Mouse (Mus musculus): ENCODE measurements around the gene Lpxn. TPM values are rescaled to one million over a fixed set of nuclear protein-coding genes. Genes with fewer than 3 reads are reported as not detected.
A peak's percentile ranks its signal among the peaks of the same experiment; 100 is the strongest.

Gene Lpxn
- polyA plus RNA-seq, 1 experiment = 0.72 TPM

DNA sequence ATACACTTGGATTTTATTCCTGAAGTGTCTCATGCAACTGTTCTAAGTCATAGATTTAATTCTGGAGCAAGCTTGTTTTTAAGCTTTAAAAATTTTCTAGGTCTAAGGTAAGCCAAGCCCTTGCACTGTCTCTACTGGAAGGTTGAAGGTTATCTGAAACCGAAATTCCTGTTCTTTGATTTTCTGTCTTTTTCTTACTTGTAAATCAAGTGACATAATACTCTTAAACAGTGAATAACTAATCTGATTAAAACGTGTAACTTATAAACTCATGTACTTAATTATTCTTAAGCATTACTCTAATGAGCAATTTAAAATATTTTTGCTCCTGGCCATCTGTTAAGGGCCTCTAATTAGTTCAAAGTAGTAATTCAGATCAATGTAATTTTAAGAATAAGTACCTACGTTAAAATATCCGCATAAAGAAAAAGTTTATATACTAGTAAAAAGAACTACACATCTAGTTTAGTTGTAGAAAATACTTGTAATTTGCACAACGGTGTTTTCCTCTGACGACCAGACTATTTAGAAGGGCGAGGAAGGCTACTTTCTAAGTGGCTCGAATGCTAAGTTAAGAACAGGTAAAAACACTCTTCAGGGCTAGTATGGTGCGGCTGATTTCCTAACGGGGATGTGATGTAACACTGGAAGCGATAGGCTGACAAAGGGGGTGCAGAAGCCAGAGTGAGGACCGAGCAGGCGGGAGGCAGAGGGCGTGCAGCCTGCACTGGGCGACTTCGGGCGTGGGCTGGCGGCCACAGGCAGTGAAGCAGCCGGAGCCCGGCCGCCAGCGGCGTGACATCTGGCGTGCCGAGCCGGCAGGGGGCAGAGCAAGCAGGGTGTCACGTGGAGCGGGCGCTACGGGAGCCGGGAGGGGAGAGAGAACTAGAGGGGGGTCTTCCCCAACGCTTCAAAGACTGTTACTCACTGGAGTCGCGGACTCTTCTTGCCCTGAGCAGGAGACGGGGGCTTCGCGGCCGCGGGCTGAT lies 1.6 kb upstream of the Lpxn start:
- Histone ChIP-seq H3K4me3 (ENCODE audit: low read depth, low read length) (peak overlapping the region; percentile 83), H3K4me1 (ENCODE audit: control insufficient read depth, insufficient read depth, low read length) (no peaks in the 10 kb centered on the region), H3K36me3 (ENCODE audit: control insufficient read depth, insufficient read depth, low read length, poor library complexity, severe bottlenecking) (no peaks in the 10 kb centered on the region; the same call in 1 of the 2 replicates), H3K9me3 (replicated peaks; ENCODE audit: control insufficient read depth, insufficient read depth, low read length, poor library complexity, severe bottlenecking) (no peaks in the 10 kb centered on the region), H3K27me3 (ENCODE audit: control insufficient read depth, insufficient read depth, low read length, poor library complexity, severe bottlenecking) (no peaks in the 10 kb centered on the region), H3K9ac (ENCODE audit: low read depth, poor library complexity, severe bottlenecking) (peak overlapping the region; percentile 98), H3K27ac (ENCODE audit: insufficient read depth, low read length) (peak overlapping the region; percentile 85)
- peak; percentile 49 for TF ChIP-seq POLR2A (IDR thresholded peaks at IDR 0.05; ENCODE audit: insufficient read depth, low read length)
- 0 out of 2 replicates have a peak, but pooled peaks have one; percentile 46 for TF ChIP-seq EP300 (IDR thresholded peaks at IDR 0.05; ENCODE audit: insufficient read depth, low read depth, low read length)
- TF ChIP-seq CTCF (IDR thresholded peaks at IDR 0.05; ENCODE audit: low read depth, low read length) = peak; percentile 37

DNA sequence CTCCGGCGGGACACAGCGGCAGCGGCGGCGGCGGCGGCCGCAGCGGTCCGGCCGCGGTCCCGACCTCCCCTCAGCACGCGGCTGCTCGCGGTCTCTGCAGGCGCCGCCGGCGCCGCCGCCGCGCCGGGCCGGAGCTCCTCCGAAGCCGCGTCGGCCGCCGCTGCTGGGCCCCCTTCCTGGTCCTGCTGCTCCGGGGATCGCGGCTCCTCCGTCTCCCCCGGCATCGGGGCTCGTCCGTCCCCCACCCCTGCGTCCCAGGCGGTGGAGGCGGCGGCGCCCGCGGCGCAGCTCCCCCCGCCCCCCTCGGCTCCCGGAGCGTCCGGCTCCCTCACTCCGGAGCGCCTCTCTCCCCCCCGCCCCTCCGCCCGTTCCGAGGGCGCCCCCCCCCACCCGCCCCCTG lies 883 bp upstream of the Lpxn start:
- Histone ChIP-seq H3K4me3 (ENCODE audit: low read depth, low read length) (peak overlapping the region; percentile 83), H3K9ac (ENCODE audit: low read depth, poor library complexity, severe bottlenecking) (peak overlapping the region; percentile 98)

DNA sequence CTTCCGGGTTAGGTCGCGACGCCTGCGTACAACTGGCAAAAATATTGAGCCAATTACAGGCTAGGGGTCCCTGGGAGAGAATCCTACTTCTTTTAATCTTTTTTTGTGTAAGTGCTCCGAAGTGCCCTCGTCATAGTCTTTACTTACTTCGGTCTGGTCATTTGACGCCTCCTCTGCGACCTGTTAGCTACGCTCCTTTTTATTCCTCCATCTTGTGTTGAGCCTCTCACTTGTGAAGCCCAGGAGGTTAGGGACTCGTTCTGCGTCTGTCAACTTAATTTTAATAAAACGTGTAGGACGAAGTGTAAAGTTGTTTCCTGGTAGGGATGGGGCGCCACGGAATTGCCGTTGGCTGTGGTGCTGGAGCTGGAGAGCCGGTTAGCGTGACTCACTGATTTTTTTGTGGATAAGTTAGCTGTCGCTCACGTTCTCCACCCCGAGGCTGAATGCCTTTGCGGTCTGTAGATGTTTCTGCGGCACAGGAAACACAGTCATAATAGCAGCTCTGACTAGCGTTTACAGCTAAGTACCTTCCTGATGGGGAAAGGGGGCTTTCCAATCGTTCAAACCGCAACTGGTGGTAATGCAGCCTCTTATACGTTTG lies 437 bp downstream of the Lpxn start:
- Histone ChIP-seq H3K27ac (ENCODE audit: insufficient read depth, low read length) (peak overlapping the region; percentile 94), H3K4me1 (ENCODE audit: control insufficient read depth, insufficient read depth, low read length) (no peaks in the 10 kb centered on the region), H3K4me3 (ENCODE audit: low read depth, low read length) (peak overlapping the region; percentile 98), H3K9ac (ENCODE audit: low read depth, poor library complexity, severe bottlenecking) (peak overlapping the region; percentile 87), H3K36me3 (ENCODE audit: control insufficient read depth, insufficient read depth, low read length, poor library complexity, severe bottlenecking) (no peaks in the 10 kb centered on the region), H3K9me3 (replicated peaks; ENCODE audit: control insufficient read depth, insufficient read depth, low read length, poor library complexity, severe bottlenecking) (no peaks in the 10 kb centered on the region), H3K27me3 (ENCODE audit: control insufficient read depth, insufficient read depth, low read length, poor library complexity, severe bottlenecking) (no peaks in the 10 kb centered on the region)
- TF ChIP-seq CTCF (IDR thresholded peaks at IDR 0.05; ENCODE audit: low read depth, low read length) (no peak), POLR2A (IDR thresholded peaks at IDR 0.05; ENCODE audit: insufficient read depth, low read length) (no peak), EP300 (IDR thresholded peaks at IDR 0.05; ENCODE audit: insufficient read depth, low read depth, low read length) (no peak)

More for the DNA sequence above, 883 bp upstream of the Lpxn start:
- Histone ChIP-seq H3K27ac (ENCODE audit: insufficient read depth, low read length) (peak overlapping the region; percentile 85), H3K27me3 (ENCODE audit: control insufficient read depth, insufficient read depth, low read length, poor library complexity, severe bottlenecking) (no peaks in the 10 kb centered on the region), H3K4me1 (ENCODE audit: control insufficient read depth, insufficient read depth, low read length) (no peaks in the 10 kb centered on the region), H3K9me3 (replicated peaks; ENCODE audit: control insufficient read depth, insufficient read depth, low read length, poor library complexity, severe bottlenecking) (no peaks in the 10 kb centered on the region), H3K36me3 (ENCODE audit: control insufficient read depth, insufficient read depth, low read length, poor library complexity, severe bottlenecking) (no peaks in the 10 kb centered on the region; the same call in 1 of the 2 replicates)
- TF ChIP-seq EP300 (IDR thresholded peaks at IDR 0.05; ENCODE audit: insufficient read depth, low read depth, low read length) (no peak), POLR2A (IDR thresholded peaks at IDR 0.05; ENCODE audit: insufficient read depth, low read length) (no peak), CTCF (IDR thresholded peaks at IDR 0.05; ENCODE audit: low read depth, low read length) (no peak)

DNA sequence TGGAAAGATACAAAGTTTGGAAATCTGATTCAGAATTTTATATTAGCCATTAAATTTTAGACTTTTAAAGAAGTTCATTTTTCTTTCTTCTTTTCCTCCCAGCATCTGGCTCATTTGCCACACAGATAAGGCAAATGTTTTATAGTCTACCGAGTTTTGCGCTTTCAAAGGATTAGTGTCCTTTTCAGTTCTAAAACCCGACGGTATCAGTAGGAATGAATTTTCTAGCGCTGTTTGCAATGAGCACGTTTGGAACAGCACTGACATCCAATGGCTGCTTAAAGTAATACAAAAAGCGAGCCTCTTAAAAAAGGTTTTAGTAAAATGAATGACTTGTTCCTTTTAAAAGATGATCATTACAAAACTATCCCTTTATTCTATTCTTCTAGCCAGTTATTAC lies 1.1 kb downstream of the Lpxn start:
- Histone ChIP-seq H3K4me1 (ENCODE audit: control insufficient read depth, insufficient read depth, low read length) (no peaks in the 10 kb centered on the region), H3K36me3 (ENCODE audit: control insufficient read depth, insufficient read depth, low read length, poor library complexity, severe bottlenecking) (no peaks in the 10 kb centered on the region), H3K27ac (ENCODE audit: insufficient read depth, low read length) (peak overlapping the region; percentile 94), H3K9ac (ENCODE audit: low read depth, poor library complexity, severe bottlenecking) (peak overlapping the region; percentile 87), H3K27me3 (ENCODE audit: control insufficient read depth, insufficient read depth, low read length, poor library complexity, severe bottlenecking) (no peaks in the 10 kb centered on the region), H3K4me3 (ENCODE audit: low read depth, low read length) (peak overlapping the region; percentile 98; the same call in 1 of the 2 replicates), H3K9me3 (replicated peaks; ENCODE audit: control insufficient read depth, insufficient read depth, low read length, poor library complexity, severe bottlenecking) (no peaks in the 10 kb centered on the region)
- TF ChIP-seq CTCF (IDR thresholded peaks at IDR 0.05; ENCODE audit: low read depth, low read length) (no peak), EP300 (IDR thresholded peaks at IDR 0.05; ENCODE audit: insufficient read depth, low read depth, low read length) (no peak), POLR2A (IDR thresholded peaks at IDR 0.05; ENCODE audit: insufficient read depth, low read length) (no peak)

DNA sequence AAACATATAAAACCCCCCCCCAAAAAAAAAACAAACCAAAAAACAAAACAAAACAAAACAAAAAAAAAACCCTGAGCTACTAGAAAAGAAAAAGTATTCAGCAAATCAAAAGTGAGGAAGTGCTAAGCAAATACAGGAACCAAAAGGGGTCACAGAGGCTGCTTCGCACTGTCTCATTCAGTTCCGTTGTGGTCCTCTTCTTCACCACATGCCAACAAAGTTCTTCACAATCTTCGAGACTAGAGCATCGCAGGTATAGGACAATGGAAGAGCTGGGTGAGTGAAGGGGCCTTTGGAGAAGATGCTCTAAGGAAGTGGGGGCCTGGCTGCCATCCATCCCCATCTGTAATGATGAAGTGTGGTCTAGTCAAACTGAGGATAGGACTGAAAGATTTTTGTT lies 2.4 kb downstream of the Lpxn start:
- Histone ChIP-seq H3K36me3 (ENCODE audit: control insufficient read depth, insufficient read depth, low read length, poor library complexity, severe bottlenecking) (no peaks in the 10 kb centered on the region), H3K4me1 (ENCODE audit: control insufficient read depth, insufficient read depth, low read length) (no peaks in the 10 kb centered on the region), H3K27me3 (ENCODE audit: control insufficient read depth, insufficient read depth, low read length, poor library complexity, severe bottlenecking) (no peaks in the 10 kb centered on the region), H3K9ac (ENCODE audit: low read depth, poor library complexity, severe bottlenecking) (no peak overlapping the region), H3K27ac (ENCODE audit: insufficient read depth, low read length) (no peak overlapping the region), H3K9me3 (replicated peaks; ENCODE audit: control insufficient read depth, insufficient read depth, low read length, poor library complexity, severe bottlenecking) (no peaks in the 10 kb centered on the region), H3K4me3 (ENCODE audit: low read depth, low read length) (no peak overlapping the region)
- TF ChIP-seq POLR2A (IDR thresholded peaks at IDR 0.05; ENCODE audit: insufficient read depth, low read length) (no peak), CTCF (IDR thresholded peaks at IDR 0.05; ENCODE audit: low read depth, low read length) (no peak), EP300 (IDR thresholded peaks at IDR 0.05; ENCODE audit: insufficient read depth, low read depth, low read length) (no peak)
